Mouse (Mus musculus) forebrain, embryonic 16.5 days (tissue): ENCODE measurements around the gene Slc39a12. TPM values are rescaled to one million over a fixed set of nuclear protein-coding genes. Genes with fewer than 3 reads are reported as not detected.

ENCODE experiments used
- ATAC-seq: fragments of 200-750 bp; cut with Nextera tagmentation; 2 replicates; pipeline ENCODE4 v1.8.0; 2017; ENCODE audit warnings: mild to moderate bottlenecking, moderate library complexity
- H3K27ac ChIP-seq: fragments of 300-500 bp; sonication (generic); 2 replicates; pipeline ENCODE4 v1.5.1; 2014; ENCODE audit warnings: low read length, control low read depth
- H3K27me3 ChIP-seq: fragments of 300-500 bp; sonication (generic); replicated peaks from 2 replicates; pipeline ENCODE4 v1.6.1; 2014; ENCODE audit warnings: low read length; ENCODE audit not compliant: control insufficient read depth, insufficient read depth
- H3K36me3 ChIP-seq: fragments of 300-500 bp; sonication (generic); 2 replicates; pipeline ENCODE4 v1.6.1; 2014; ENCODE audit not compliant: control insufficient read depth, insufficient read depth
- H3K4me1 ChIP-seq: fragments of 300-500 bp; sonication (generic); replicated peaks from 2 replicates; pipeline ENCODE4 v1.6.1; 2014; ENCODE audit warnings: low read length; ENCODE audit not compliant: control insufficient read depth, insufficient read depth
- H3K4me2 ChIP-seq: fragments of 300-500 bp; sonication (generic); 2 replicates; pipeline ENCODE4 v1.6.1; 2014; ENCODE audit warnings: mild to moderate bottlenecking, low read length, control low read depth
- H3K4me3 ChIP-seq: fragments of 300-500 bp; sonication (generic); replicated peaks from 2 replicates; pipeline ENCODE4 v1.5.1; 2014; ENCODE audit warnings: mild to moderate bottlenecking, low read length, control low read depth
- H3K9ac ChIP-seq: fragments of 300-500 bp; sonication (generic); replicated peaks from 2 replicates; pipeline ENCODE4 v1.6.1; 2014; ENCODE audit warnings: low read depth, low read length, control low read depth
- H3K9me3 ChIP-seq: fragments of 300-500 bp; sonication (generic); 2 replicates; pipeline ENCODE4 v1.6.1; 2016; ENCODE audit warnings: low read length; ENCODE audit not compliant: control insufficient read depth
- WGBS: fragments of 180-500 bp; shearing (Covaris S2); extraction: QIAGEN DNeasy Blood & Tissue Kit; methylation state at CpG from one replicate; pipeline ENCODE4 v1.1.7; 2014; 5-methylcytosine and 5-hydroxymethylcytosine counted together
- polyA plus RNA-seq: library from polyadenylated mRNA; unstranded; fragments of >200 nt; fragmentation: Nextera tagmentation; extraction: Ambion mirVana; gene quantifications from 2 replicates; pipeline ENCODE4 v1.2.1, GENCODE M21; 2015

The Slc39a12 gene
- polyA plus RNA-seq: 0.85 and 1.3 TPM in 2 replicates

DNA sequence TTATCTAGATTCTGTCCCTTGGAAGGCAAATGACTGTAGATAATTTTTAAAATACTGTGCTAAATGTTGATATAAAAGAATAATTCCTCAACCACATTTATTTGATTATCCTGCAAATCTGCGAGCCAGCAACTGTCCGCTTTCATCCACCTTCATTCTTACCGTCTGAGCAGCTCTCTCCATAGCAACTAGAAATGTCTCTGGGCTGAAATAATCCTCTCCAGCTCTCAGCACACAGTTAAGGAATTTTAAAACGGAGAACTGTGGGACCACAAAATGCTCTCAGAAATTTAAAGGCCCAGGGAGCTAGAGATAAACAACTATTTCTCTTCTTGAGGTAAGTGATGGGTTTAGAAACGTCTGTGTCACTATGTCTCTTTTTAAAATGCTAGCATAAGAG lies at the start of gene Slc39a12:
Slc39a12 (plus strand) TSS at position 155 of the 400 bp plus-strand sequence.
- Histone ChIP-seq H3K4me2 (no peak within 1 kb of the TSS), H3K9me3 (no peaks in the 10 kb centered on the region), H3K4me1 (no peaks in the 10 kb centered on the region), H3K36me3 (no peaks in the 10 kb centered on the region), H3K27me3 (no peaks in the 10 kb centered on the region), H3K9ac (no peak within 1 kb of the TSS), H3K4me3 (no peak within 1 kb of the TSS), H3K27ac (no peak within 1 kb of the TSS)
- no peak for ATAC-seq
- 54% methylated on average over 5 of the region's 5 CpGs for WGBS

DNA sequence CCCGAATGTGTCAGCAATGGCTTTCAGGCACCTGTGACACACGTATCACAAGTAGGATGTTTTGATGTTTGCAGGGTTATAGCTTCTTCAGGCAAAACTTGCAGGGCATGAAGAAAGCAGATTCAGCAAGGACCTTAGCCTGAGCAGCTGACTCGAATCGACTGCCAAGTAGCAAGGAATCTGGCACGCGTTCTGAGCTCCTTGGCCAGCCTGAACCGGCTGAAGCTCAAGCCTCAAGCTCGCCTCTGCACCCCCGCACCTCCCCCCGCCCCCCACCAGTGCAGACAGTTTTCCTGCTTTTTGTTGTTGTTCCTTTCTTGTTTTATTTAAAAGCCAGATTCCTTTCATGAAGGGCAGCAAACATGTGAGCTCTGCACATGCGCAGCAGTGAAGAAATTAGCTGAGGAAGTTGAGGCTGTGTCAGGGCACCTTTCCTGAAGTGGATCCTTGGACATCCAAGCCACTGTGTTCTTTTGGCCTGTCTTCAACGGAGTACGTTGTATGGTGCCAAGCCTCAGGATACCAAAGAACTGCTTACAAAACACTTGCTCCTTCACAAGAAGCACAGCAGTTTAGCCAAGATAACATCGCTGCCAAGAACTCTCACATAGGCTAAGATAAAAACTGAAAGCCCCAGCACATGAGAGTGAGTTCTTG lies 46.3 kb upstream of the Slc39a12 start:
- H3K9me3 ChIP-seq: no peaks in the 10 kb centered on the region
- WGBS: 47% methylated on average over 14 of the region's 14 CpGs
- peak; percentile 96 for ATAC-seq
- no peak overlapping the region for H3K27ac ChIP-seq
- no peak overlapping the region for H3K4me3 ChIP-seq
- peaks cover 11% of the 10 kb centered on the region for H3K4me1 ChIP-seq
- H3K9ac ChIP-seq: no peak overlapping the region
- H3K27me3 ChIP-seq: no peaks in the 10 kb centered on the region
- H3K36me3 ChIP-seq: no peaks in the 10 kb centered on the region
- H3K4me2 ChIP-seq: peak overlapping the region; percentile 29

DNA sequence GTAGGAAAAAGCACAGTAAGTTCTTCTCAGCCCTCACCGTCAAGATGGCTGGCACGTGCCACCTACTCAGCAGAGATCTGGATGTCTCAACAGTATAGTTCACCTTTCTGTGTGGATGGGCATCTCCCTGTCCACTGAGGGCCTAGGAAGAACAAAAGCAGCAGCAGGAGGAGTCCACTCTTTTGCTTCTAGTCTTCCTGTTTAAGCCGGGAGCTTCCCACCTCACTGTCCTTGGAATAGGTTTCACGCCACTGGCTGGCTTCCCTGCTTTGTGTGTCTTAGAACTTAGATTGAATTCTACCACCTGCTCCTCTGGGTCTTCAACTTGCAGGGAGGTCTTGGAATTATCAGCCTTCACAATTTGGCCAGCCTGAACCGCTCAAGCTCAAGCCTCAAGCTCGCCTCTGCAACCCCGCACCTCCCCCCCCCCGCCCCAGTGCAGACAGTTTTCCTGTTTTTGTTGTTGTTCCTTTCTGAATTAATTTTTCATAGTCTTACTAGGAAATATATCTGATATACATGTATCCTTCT lies 45.7 kb upstream of the Slc39a12 start:
- Histone ChIP-seq H3K36me3 (no peaks in the 10 kb centered on the region), H3K27ac (no peak overlapping the region), H3K9me3 (no peaks in the 10 kb centered on the region), H3K4me2 (no peak overlapping the region), H3K9ac (no peak overlapping the region), H3K27me3 (no peaks in the 10 kb centered on the region), H3K4me1 (peaks cover 11% of the 10 kb centered on the region), H3K4me3 (no peak overlapping the region)
- WGBS: 82% methylated on average over 8 of the region's 8 CpGs
- ATAC-seq: no peak

- Histone ChIP-seq H3K27me3 (no peaks in the 10 kb centered on the region), H3K4me2 (no peak overlapping the region), H3K9me3 (no peaks in the 10 kb centered on the region), H3K9ac (no peak overlapping the region), H3K4me1 (no peaks in the 10 kb centered on the region), H3K36me3 (no peaks in the 10 kb centered on the region), H3K27ac (no peak overlapping the region), H3K4me3 (no peak overlapping the region)
- no peak for ATAC-seq
- 48% methylated on average over 1 of the region's 1 CpGs for WGBS
Observed at GRCm38 (mm10) chr2:14388856-14389255, 740 bp downstream of the Slc39a12 start.

DNA sequence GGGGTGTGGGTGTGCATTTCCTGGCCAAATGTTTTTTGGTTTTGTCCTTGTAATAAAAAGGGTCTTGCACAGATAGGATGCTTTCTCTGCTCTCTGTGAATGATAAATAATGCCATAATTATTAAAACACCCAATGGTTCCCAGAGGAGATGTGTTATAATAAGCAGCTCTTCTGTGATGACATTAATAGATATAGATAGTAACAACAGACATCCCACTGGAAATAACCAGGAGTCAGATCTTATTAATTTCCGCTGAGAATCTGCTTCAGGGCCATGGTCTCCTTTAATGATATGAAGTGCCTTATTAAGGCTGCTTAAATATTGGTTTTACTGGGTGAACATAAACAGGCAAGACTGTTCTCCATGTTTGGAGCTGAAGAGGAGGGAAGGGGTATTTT lies 2.8 kb downstream of the Slc39a12 start:
- Histone ChIP-seq H3K27ac (no peak overlapping the region), H3K9ac (no peak overlapping the region), H3K4me2 (no peak overlapping the region), H3K27me3 (no peaks in the 10 kb centered on the region), H3K36me3 (no peaks in the 10 kb centered on the region), H3K4me1 (no peaks in the 10 kb centered on the region), H3K9me3 (no peaks in the 10 kb centered on the region), H3K4me3 (no peak overlapping the region)
- 81% methylated on average over 1 of the region's 1 CpGs for WGBS
- ATAC-seq: no peak

GRCm38 (mm10) chr2:14403000-14403399 lies 14.9 kb downstream of the Slc39a12 start:
- H3K4me3 ChIP-seq: no peak overlapping the region
- no peaks in the 10 kb centered on the region for H3K9me3 ChIP-seq
- no peaks in the 10 kb centered on the region for H3K27me3 ChIP-seq
- no peaks in the 10 kb centered on the region for H3K36me3 ChIP-seq
- H3K4me2 ChIP-seq: no peak overlapping the region
- H3K9ac ChIP-seq: no peak overlapping the region
- no peaks in the 10 kb centered on the region for H3K4me1 ChIP-seq
- no peak overlapping the region for H3K27ac ChIP-seq
- no peak for ATAC-seq

DNA sequence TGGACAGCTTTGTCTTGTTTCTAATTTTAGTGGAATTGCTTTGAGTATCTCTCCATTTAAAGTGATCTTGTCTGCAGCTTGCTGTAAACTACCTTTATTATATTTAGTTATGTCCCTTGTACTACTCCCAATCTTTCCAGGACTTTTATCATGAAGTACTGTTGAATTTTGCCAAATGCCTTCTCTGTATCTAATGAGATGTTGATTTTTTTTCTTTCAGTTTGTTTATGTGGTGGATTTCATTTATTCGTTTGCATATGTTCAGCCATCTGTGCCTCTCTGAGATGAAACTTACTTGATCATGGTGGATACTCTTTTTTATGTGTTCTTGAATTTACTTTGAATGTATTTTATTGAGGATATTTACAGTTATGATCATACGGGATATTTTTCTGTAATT lies 40.9 kb downstream of the Slc39a12 start:
- Histone ChIP-seq H3K4me1 (no peaks in the 10 kb centered on the region), H3K36me3 (no peaks in the 10 kb centered on the region), H3K4me3 (no peak overlapping the region), H3K4me2 (no peak overlapping the region), H3K9me3 (no peaks in the 10 kb centered on the region), H3K9ac (no peak overlapping the region), H3K27ac (no peak overlapping the region), H3K27me3 (no peaks in the 10 kb centered on the region)
- peak; percentile 52 for ATAC-seq
- WGBS: 73% methylated on average over 2 of the region's 2 CpGs

DNA sequence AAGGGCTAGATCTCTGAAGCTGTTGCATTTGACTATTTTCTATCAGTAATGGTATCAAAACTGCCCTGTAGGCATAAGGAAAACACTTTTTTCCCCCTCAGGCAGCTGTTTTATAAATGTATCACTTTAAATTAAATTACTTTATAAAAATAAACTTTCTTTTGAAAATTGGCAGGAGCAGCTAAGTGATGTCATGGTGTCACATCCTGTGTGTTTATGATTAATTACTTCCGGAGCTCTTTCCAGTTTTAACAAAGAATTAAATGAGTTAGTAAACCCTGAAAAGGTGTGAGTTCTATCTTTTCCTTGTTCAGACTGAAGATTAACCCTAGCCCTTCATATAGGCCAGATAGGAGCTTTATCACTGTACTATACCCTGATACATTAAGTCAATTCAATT lies 59.2 kb downstream of the Slc39a12 start:
- Histone ChIP-seq H3K4me3 (no peak overlapping the region), H3K27ac (no peak overlapping the region), H3K4me1 (no peaks in the 10 kb centered on the region), H3K4me2 (no peak overlapping the region), H3K9ac (no peak overlapping the region), H3K36me3 (no peaks in the 10 kb centered on the region), H3K27me3 (no peaks in the 10 kb centered on the region), H3K9me3 (no peaks in the 10 kb centered on the region)
- no peak for ATAC-seq
- 74% methylated on average over 1 of the region's 1 CpGs for WGBS

DNA sequence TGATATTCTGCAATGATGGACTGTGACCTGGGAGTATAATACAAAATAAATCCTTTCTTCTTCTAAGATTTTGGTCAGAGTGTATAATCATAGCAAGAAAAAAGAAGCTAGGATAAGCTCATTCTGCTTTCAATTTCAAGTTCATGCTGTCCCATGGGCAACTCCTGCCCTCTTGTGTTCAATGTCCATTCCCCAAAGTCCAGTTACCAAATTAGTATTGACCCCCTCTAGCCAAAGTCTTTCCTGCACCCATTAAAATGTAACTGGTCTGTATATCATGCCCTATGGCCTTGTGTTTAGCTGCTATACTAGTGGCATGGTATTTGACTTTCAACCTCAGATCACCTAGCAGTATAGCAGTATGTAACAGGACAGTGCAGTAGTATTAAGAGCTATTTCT lies 62.8 kb downstream of the Slc39a12 start:
- Histone ChIP-seq H3K36me3 (no peaks in the 10 kb centered on the region), H3K9me3 (no peaks in the 10 kb centered on the region), H3K27me3 (no peaks in the 10 kb centered on the region), H3K27ac (no peak overlapping the region), H3K9ac (no peak overlapping the region), H3K4me2 (no peak overlapping the region), H3K4me3 (no peak overlapping the region), H3K4me1 (no peaks in the 10 kb centered on the region)
- no peak for ATAC-seq
